Mouse (Mus musculus) liver, postnatal 0 days (tissue): Measurements from ENCODE around the gene Ppm1l. TPM values are rescaled to one million over a fixed set of nuclear protein-coding genes. Genes with fewer than 3 reads are reported as not detected.
A peak's percentile ranks its signal among the peaks of the same experiment; 100 is the strongest.

ENCODE experiments used
- ATAC-seq: fragments of 200-750 bp; cut with Nextera tagmentation; 2 replicates; pipeline ENCODE4 v1.8.0; 2017; ENCODE audit warnings: mild to moderate bottlenecking, moderate library complexity
- DNase-seq: peaks from one replicate; pipeline ENCODE4 v3.0.0-alpha.2; 2016
- H3K27ac ChIP-seq: fragments of 300-500 bp; sonication (generic); 2 replicates; pipeline ENCODE4 v1.5.1; 2014; ENCODE audit warnings: antibody characterized with exemption, moderate library complexity, mild to moderate bottlenecking, low read depth
- H3K27me3 ChIP-seq: fragments of 300-500 bp; sonication (generic); 2 replicates; pipeline ENCODE4 v1.6.1; 2014; ENCODE audit warnings: low read length, control low read depth, mixed read lengths; ENCODE audit not compliant: insufficient read depth
- H3K36me3 ChIP-seq: fragments of 300-500 bp; sonication (generic); replicated peaks from 2 replicates; pipeline ENCODE4 v1.6.1; 2014; ENCODE audit warnings: mild to moderate bottlenecking, control low read depth, low read length, moderate library complexity, mixed read lengths; ENCODE audit not compliant: insufficient read depth
- H3K4me1 ChIP-seq: fragments of 300-500 bp; sonication (generic); 2 replicates; pipeline ENCODE4 v1.6.1; 2014; ENCODE audit warnings: antibody characterized with exemption, mild to moderate bottlenecking, control low read depth; ENCODE audit not compliant: insufficient read depth
- H3K4me2 ChIP-seq: fragments of 300-500 bp; sonication (generic); 2 replicates; pipeline ENCODE4 v1.6.1; 2014; ENCODE audit warnings: low read depth, mild to moderate bottlenecking, low read length, moderate library complexity, mixed read lengths
- H3K4me3 ChIP-seq: fragments of 300-500 bp; sonication (generic); 2 replicates; pipeline ENCODE4 v1.5.1; 2014; ENCODE audit warnings: low read depth, low read length
- H3K9ac ChIP-seq: fragments of 300-500 bp; sonication (generic); replicated peaks from 2 replicates; pipeline ENCODE4 v1.6.1; 2014; ENCODE audit warnings: mild to moderate bottlenecking, moderate library complexity
- H3K9me3 ChIP-seq: fragments of 300-500 bp; sonication (generic); 2 replicates; pipeline ENCODE4 v1.6.1; 2016; ENCODE audit warnings: mild to moderate bottlenecking, control low read depth, low read length, mixed read lengths
- CTCF ChIP-seq: sonication (generic); IDR thresholded peaks from 2 replicates; pipeline ENCODE4 v1.5.1; 2016; ENCODE audit warnings: antibody characterized with exemption, low read depth
- EP300 ChIP-seq: IDR thresholded peaks from 2 replicates; pipeline ENCODE4 v1.6.1; 2016; ENCODE audit warnings: antibody characterized with exemption, low read depth, mild to moderate bottlenecking
- WGBS: fragments of 180-500 bp; shearing (Covaris S2); extraction: QIAGEN DNeasy Blood & Tissue Kit; methylation state at CpG from one replicate; pipeline ENCODE4 v1.1.7; 2014; ENCODE audit not compliant: insufficient replicate concordance; 5-methylcytosine and 5-hydroxymethylcytosine counted together
- polyA plus RNA-seq: library from polyadenylated mRNA; unstranded; fragments of >200 nt; fragmentation: Nextera tagmentation; extraction: Ambion mirVana; gene quantifications from 2 replicates; pipeline ENCODE4 v1.2.1, GENCODE M21; 2015

Gene Ppm1l
- polyA plus RNA-seq, 1 experiment from 2014 or later, result 2.8 TPM

DNA sequence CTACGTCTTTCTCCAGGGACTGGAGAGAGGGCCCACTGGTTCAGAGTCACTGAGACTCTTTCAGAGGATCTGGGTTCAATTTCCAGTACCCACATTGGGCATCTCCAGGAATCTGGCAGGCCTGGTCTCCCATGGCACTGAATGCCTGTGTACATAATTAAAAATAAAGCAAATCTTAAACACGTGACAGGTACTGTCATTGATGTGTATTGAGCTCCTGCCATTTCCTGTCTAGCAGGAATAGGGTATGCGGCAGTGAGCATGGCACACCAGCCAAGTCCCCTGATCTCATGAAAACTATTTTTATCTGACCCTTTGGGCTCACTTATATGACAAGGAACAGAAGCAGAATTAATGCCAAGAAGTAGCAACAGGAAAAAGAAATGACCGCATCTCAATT lies 110.6 kb downstream of the Ppm1l start:
- Histone ChIP-seq H3K9me3 (no peaks in the 10 kb centered on the region), H3K4me3 (no peak overlapping the region), H3K9ac (no peak overlapping the region), H3K27me3 (no peaks in the 10 kb centered on the region), H3K4me2 (no peak overlapping the region), H3K36me3 (no peaks in the 10 kb centered on the region), H3K4me1 (no peaks in the 10 kb centered on the region; the same call in 1 of the 2 replicates), H3K27ac (no peak overlapping the region)
- no peak for DNase-seq
- WGBS, result 84% methylated on average over 4 of the region's 4 CpGs
- TF ChIP-seq EP300 (no peak), CTCF (no peak)
- no peak for ATAC-seq

DNA sequence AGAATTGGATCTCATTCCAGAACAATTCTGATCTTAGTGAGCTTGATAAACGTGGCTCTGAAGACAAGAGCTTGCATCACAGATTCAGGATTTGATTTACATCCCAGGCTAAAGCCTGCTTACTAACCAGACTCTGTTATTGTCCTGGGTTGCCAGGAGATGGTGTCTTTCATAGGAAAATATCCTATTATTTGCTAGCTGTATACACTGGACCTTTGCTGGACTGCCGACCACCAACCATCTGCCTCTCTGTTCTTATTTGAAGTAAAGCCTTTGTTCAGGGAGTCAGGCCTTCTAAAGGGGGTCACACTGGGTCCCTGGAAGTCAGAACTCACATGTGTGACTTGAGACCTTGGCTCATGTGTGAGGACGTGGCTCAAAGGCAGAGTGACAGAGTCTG lies 111.6 kb downstream of the Ppm1l start:
- no peaks in the 10 kb centered on the region for H3K27me3 ChIP-seq
- ATAC-seq (no peak), DNase-seq (no peak)
- WGBS, result 70% methylated on average over 3 of the region's 3 CpGs
- no peak for TF ChIP-seq CTCF
- no peak for TF ChIP-seq EP300
- H3K4me3 ChIP-seq, result no peak overlapping the region
- H3K27ac ChIP-seq, result no peak overlapping the region
- no peaks in the 10 kb centered on the region; the same call in 1 of the 2 replicates for H3K4me1 ChIP-seq
- H3K36me3 ChIP-seq, result no peaks in the 10 kb centered on the region
- no peak overlapping the region for H3K4me2 ChIP-seq
- no peaks in the 10 kb centered on the region for H3K9me3 ChIP-seq
- H3K9ac ChIP-seq, result no peak overlapping the region

- 68% methylated on average over 5 of the region's 5 CpGs for WGBS
- Histone ChIP-seq H3K27me3 (no peaks in the 10 kb centered on the region), H3K27ac (no peak overlapping the region), H3K9ac (no peak overlapping the region), H3K4me1 (no peaks in the 10 kb centered on the region; the same call in 1 of the 2 replicates), H3K4me2 (no peak overlapping the region), H3K36me3 (no peaks in the 10 kb centered on the region), H3K4me3 (no peak overlapping the region), H3K9me3 (no peaks in the 10 kb centered on the region)
- ATAC-seq, result peak; percentile 60
- peak; percentile 28 for DNase-seq
- no peak for TF ChIP-seq CTCF
- TF ChIP-seq EP300, result no peak
These were observed 112.7 kb downstream of the Ppm1l start for GRCm38 (mm10) chr3:69429319-69429718.

GRCm38 (mm10) chr3:69433580-69433979 lies 116.9 kb downstream of the Ppm1l start:
- Histone ChIP-seq H3K4me3 (no peak overlapping the region), H3K36me3 (no peaks in the 10 kb centered on the region), H3K9me3 (no peaks in the 10 kb centered on the region), H3K9ac (no peak overlapping the region), H3K27me3 (no peaks in the 10 kb centered on the region), H3K4me2 (no peak overlapping the region), H3K4me1 (no peaks in the 10 kb centered on the region; the same call in 1 of the 2 replicates), H3K27ac (no peak overlapping the region)
- TF ChIP-seq CTCF (no peak), EP300 (no peak)
- no peak for DNase-seq
- WGBS, result 88% methylated on average over 10 of the region's 10 CpGs
- ATAC-seq, result no peak

GRCm38 (mm10) chr3:69438773-69439514 lies 122.3 kb downstream of the Ppm1l start:
- 49% methylated on average over 12 of the region's 12 CpGs for WGBS
- Histone ChIP-seq H3K27ac (no peak overlapping the region), H3K9me3 (no peaks in the 10 kb centered on the region), H3K9ac (no peak overlapping the region), H3K36me3 (no peaks in the 10 kb centered on the region), H3K4me3 (no peak overlapping the region), H3K4me2 (no peak overlapping the region), H3K27me3 (no peaks in the 10 kb centered on the region), H3K4me1 (no peaks in the 10 kb centered on the region; the same call in 1 of the 2 replicates)
- DNase-seq (no peak), ATAC-seq (no peak)
- TF ChIP-seq CTCF, result no peak
- no peak for TF ChIP-seq EP300

DNA sequence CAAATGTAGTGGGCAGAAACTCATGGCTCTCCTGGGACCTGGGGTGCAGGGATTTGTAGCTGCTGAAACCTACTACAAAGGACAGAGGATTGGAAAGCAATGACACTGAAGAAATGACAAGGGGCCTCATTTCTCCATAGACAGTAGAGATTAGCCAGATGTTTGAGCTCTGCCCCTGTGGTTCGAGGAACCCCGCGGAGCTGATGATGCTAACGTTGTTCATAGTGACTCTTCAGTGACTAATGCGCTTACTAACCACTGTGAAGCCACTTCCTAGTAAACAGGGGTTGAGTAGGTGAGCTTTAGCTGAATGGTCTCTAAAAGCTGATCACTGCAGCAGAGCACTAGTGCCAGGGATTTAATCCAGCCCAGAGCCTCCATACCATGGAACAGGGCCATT lies 124.1 kb downstream of the Ppm1l start:
- Histone ChIP-seq H3K9ac (no peak overlapping the region), H3K4me2 (no peak overlapping the region), H3K27ac (no peak overlapping the region), H3K9me3 (no peaks in the 10 kb centered on the region), H3K36me3 (no peaks in the 10 kb centered on the region), H3K27me3 (no peaks in the 10 kb centered on the region), H3K4me3 (no peak overlapping the region), H3K4me1 (no peaks in the 10 kb centered on the region; the same call in 1 of the 2 replicates)
- TF ChIP-seq CTCF (no peak), EP300 (no peak)
- ATAC-seq, result no peak
- DNase-seq, result no peak
- 53% methylated on average over 5 of the region's 5 CpGs for WGBS
